Mouse (Mus musculus) liver, embryonic 14 days (tissue): ENCODE data around the gene Bcl2l14. TPM values are rescaled to one million over a fixed set of nuclear protein-coding genes. Genes with fewer than 3 reads are reported as not detected.

ENCODE experiments used
- polyA plus RNA-seq: library from polyadenylated mRNA; depleted of rRNA; stranded (reverse); fragments of >200 nt; gene quantifications from 2 replicates; pipeline ENCODE4 v1.2.3, GENCODE M21; 2012; rRNA removed

The Bcl2l14 gene
- polyA plus RNA-seq, result 0.01 and 0.02 TPM in 2 replicates

DNA sequence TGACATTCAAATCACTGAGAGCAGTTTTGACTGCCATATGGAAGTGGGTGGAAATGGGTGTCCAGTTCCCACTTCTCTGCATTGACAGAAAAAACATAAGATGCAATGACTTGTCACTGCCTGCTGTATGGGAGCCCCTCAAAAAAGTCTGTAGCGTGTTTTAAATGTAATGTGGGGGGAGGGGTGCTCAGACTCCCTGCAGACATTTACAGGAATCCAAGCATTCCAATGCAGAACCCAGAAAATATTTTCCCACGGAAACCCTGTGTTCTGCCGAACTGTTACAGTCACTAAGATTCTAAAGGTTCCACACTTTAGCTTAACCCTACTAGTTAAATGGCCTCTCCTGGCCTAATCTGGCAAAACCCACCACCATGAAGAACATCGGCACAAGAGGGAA, at the start of gene Bcl2l14:
TSS of gene Bcl2l14 (plus strand) at position 301 of the 400 bp plus-strand sequence.

Other genes starting within 250 kb of the Bcl2l14 start
- 5.8 and 6.7 TPM in 2 replicates for gene Lrp6, start 170.6 kb downstream of the Bcl2l14 start, polyA plus RNA-seq
- gene Mansc1, start 236.2 kb downstream of the Bcl2l14 start, polyA plus RNA-seq, result 0.48 and 0.71 TPM in 2 replicates
- 4.6 and 5.5 TPM in 2 replicates for gene Borcs5, start 243.2 kb downstream of the Bcl2l14 start, polyA plus RNA-seq